Mouse (Mus musculus) cortical plate, adult 2 months (tissue): ENCODE measurements at regions not wholly inside any gene's neighbourhood (a gene's known extent, or its start where the extent isn't known, plus 50 kb on each side); places are given as distances from the start of the nearest gene placed in this dataset.

Experiments used
- H3K27ac ChIP-seq: fragments of 200-500 bp; 2 replicates; pipeline ENCODE4 v1.5.1; 2012; ENCODE audit warnings: low read length, control low read depth, inconsistent platforms; ENCODE audit not compliant: insufficient read depth
- H3K4me1 ChIP-seq: fragments of 200-500 bp; 2 replicates; pipeline ENCODE4 v1.6.1; 2011; ENCODE audit warnings: low read length; ENCODE audit not compliant: control insufficient read depth, insufficient read depth
- H3K4me3 ChIP-seq: fragments of 200-500 bp; 2 replicates; pipeline ENCODE4 v1.5.1; 2011; ENCODE audit warnings: mild to moderate bottlenecking, low read length, control low read depth; ENCODE audit not compliant: insufficient read depth
- CTCF ChIP-seq: fragments of 200-500 bp; IDR thresholded peaks from 2 replicates; pipeline ENCODE4 v1.5.1; 2011; ENCODE audit warnings: mild to moderate bottlenecking, control low read depth, low read length; ENCODE audit not compliant: insufficient read depth; ENCODE audit errors: extremely low read depth
- POLR2A ChIP-seq: fragments of 200-500 bp; IDR thresholded peaks from 2 replicates; pipeline ENCODE4 v1.6.1; 2011; ENCODE audit warnings: mild to moderate bottlenecking, low read length, control low read depth; ENCODE audit not compliant: insufficient read depth; ENCODE audit errors: extremely low read depth

DNA sequence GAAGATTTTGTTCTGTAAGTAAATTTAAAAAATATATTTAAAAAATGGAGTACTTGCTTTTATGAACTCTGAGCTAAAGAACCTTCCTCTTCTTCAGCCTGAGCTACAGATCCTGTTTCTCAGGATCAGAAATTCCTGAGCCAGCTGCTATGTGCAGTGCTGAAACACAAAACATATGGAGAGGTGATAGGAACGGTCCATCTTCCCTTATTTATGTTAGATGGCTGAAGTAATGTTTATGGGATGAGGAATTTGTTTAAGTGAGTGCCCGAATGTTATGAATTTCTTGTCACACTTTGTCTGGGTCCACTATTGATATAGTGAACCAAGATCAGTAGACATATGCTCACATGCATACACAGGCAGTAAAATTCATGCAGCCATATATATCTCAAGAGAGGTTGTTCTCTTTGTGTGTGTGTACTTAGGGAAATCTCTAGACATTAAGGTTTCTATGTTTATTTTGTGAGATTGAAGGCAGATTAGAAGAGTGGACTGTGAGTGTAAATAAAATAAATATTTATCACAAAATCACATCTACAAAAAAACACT lies 325.0 kb upstream of the Etaa1 start:
- Histone ChIP-seq H3K4me1 (no peaks in the 10 kb centered on the region), H3K27ac (no peak overlapping the region), H3K4me3 (no peak overlapping the region)
- no peak for TF ChIP-seq CTCF
- no peak for TF ChIP-seq POLR2A

DNA sequence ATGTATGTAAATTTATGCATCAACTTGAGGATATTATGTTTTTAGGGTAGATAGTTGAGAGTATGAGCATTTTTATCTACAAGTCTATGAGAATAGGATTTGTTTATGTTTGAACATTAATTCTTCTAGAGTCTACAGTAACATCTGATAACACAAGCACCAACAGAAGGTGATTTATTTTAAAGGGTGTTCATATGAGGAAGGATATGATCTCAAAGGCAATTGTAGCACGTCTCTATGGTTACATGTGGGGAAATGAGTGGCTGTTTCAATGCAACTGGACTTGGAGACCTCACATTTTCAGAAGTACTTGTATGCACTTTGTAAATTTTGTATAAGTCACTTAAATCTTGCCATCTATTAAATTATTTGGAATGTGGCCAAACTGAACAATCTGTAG lies 318.7 kb upstream of the Etaa1 start:
- Histone ChIP-seq H3K4me3 (no peak overlapping the region), H3K27ac (no peak overlapping the region), H3K4me1 (no peaks in the 10 kb centered on the region)
- TF ChIP-seq CTCF: no peak
- TF ChIP-seq POLR2A: no peak

DNA sequence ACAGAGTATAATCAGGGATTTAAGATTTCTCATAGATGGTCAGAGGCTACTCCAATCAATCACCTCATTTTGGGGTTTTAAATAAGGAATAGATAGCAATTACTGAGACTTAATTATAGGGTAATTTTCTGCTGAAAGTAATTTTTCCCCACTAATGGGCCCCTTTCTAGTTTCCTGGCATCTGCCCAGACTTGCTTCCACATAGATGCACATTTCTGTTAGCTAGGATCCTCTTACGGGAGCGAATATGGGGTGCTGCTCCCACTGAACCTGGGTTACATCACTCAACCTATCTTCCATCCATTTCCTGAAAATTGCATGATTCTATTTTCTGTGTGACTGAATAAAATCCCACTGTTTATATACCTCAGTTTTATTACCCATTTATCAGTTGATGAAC lies 312.5 kb upstream of the Etaa1 start:
- Histone ChIP-seq H3K4me1 (no peaks in the 10 kb centered on the region; the same call in 1 of the 2 replicates), H3K27ac (no peak overlapping the region), H3K4me3 (no peak overlapping the region)
- no peak for TF ChIP-seq CTCF
- TF ChIP-seq POLR2A: no peak

DNA sequence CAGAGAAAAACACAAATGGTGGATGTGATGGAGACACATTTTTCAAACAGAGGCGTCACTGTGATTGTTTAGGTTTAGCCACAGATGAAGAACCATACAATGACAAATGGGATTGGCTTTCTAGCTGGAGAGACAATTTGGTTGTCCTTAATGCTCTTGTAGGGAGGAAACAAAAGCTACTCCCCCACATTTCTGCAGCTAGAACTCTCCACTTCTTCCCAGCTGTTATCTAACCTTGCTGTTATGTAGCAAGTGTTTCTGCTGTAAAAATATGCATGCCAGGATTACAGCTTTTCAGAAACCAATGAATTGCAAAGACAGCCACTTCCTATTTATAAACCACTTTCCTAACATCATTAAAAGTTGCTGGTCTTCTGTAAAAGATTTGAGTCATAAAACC lies 309.2 kb upstream of the Etaa1 start:
- Histone ChIP-seq H3K4me3 (no peak overlapping the region), H3K4me1 (no peaks in the 10 kb centered on the region; the same call in 1 of the 2 replicates), H3K27ac (no peak overlapping the region)
- TF ChIP-seq CTCF (no peak), POLR2A (no peak)

DNA sequence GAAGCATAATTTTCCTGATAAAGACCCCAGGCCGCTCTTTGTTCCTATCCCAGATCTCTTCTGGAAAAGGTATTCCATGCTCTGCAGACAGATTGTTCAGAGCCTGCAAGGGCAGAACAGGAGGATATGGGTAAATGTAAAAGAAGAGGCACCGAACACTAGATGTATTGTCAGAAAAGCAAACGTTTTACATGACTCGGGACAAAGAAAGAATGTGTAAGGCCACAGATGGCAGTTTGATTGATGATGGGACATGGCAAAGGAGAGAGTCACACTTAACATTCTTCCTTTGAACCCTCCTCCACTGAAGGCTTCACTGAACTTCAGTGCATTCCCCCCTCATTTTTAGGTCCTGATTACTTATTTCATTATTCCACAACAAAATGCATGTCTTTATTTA lies 295.6 kb upstream of the Etaa1 start:
- H3K4me1 ChIP-seq: no peaks in the 10 kb centered on the region
- TF ChIP-seq POLR2A (no peak), CTCF (no peak)
- H3K27ac ChIP-seq: no peak overlapping the region
- no peak overlapping the region for H3K4me3 ChIP-seq

DNA sequence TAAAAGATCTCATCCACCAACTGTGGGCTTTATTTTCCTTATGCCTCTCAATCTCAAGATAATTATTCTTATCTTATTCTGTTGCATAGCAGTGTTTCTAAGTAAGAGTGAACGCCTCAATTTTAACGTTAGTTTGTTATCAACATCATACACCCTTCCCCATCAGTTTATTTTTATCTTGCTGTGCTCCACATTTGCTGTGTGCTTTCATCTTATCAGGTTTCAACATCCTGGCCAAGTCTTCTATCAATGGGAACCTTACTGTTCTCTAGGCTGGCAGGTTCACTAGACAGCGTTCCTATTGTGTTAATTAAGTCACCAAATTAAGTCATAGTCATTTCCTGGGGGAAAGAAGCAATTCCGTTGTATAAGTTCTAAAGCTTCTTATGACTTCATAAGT lies 263.1 kb upstream of the Etaa1 start:
- TF ChIP-seq POLR2A (no peak), CTCF (no peak)
- H3K4me3 ChIP-seq: no peak overlapping the region
- H3K27ac ChIP-seq: no peak overlapping the region
- H3K4me1 ChIP-seq: no peaks in the 10 kb centered on the region

DNA sequence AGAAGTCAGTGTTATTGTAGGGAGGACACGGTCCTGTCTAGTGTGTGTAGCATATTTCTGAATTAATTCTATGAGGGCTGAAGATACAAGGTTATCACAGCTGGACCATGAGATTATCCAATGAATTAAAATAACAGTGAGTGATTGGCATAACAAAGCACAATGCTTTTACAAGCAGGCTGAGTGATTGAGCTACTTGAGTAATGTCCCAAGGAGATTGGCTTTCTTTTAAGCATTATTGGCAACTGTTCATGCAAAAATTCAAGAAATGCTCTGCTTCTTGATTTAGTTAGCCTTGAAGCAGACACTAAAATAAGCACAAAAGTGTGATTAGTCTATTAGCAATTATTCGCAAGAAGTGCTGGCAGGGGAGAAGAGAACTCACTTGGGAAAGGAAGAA lies 219.4 kb upstream of the Etaa1 start:
- TF ChIP-seq CTCF (no peak), POLR2A (no peak)
- no peak overlapping the region for H3K27ac ChIP-seq
- no peak overlapping the region for H3K4me3 ChIP-seq
- H3K4me1 ChIP-seq: no peaks in the 10 kb centered on the region

DNA sequence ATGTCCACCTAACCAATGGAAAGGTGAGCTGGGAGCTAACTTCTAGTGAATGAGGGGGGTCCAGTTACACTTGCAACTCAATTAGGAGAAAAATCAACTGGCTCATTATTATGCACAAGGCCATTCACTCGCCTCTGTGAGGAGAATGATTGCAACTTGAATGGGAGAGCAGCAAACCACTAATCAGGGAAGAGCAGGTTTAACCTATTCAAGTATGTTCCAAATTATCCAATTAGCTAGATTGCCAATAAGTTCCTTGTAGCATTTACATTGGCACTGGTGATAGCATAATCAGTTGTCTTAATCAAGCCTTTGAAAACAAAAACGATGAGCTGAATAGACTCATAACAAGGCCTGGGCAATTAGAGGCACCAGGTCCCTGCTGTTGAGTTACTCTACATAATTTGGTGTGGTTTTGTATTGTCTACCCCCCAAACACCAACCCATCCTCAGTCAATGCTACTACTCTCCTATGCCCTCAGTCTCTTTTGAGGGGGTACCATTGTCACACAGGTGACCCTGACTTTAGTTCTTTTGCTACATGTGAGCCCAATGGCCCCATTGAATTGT lies 217.6 kb upstream of the Etaa1 start:
- TF ChIP-seq CTCF (no peak), POLR2A (no peak)
- Histone ChIP-seq H3K4me3 (no peak overlapping the region), H3K4me1 (no peaks in the 10 kb centered on the region), H3K27ac (no peak overlapping the region)

DNA sequence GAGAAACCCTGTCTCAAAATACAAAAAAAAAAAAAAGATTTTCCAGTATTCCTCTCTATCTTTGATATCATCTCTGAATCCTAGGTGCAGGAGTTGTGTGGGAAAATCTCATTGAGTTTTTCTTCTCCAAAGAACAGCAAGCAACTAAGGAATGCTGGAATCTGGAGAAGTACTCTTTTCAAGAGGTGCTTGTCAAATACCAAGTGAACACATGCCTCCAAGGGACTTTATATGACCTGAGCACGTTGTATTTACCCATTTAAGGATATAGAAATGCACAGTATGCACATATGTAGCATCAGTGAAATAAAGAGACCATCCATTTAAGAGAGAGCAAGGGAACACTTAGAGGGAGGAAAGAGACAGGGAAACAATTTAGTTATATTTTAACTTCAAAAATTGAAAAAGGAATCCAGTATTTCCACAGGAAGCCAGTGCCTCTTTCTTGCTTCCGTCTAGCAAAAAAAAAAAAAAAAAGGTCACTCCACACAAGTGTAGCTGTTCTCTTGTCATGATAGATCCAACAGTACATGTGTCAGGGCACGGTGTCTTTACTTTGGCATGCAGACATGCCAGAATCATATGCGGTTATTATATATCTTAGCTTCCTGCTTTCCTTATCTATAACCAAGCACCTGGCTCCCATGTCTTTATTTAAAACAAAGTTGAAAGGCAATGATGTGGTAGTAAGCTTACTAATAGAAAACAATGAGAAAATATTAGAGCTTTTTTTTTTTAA lies 212.1 kb upstream of the Etaa1 start:
- no peak for TF ChIP-seq CTCF
- TF ChIP-seq POLR2A: no peak
- H3K27ac ChIP-seq: no peak overlapping the region
- no peak overlapping the region for H3K4me3 ChIP-seq
- no peaks in the 10 kb centered on the region for H3K4me1 ChIP-seq

DNA sequence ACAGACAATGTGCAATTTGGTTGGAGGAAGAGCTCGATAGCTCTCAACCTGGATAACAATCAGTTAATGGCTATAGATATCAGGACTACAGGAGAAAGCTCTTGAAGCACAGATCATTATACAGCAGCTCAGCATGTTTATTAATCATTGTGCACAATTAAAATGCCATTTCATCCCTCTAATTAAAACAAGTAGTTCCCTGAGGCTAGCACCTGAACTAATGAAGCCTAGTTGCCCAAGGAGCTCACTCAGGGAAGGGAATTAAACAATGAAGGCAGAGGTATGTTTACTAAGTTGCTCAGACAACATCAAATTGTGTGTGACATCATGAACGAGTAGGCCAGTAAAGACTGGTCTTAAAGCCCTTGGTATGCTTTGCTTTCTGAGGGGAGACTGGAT lies 210.3 kb upstream of the Etaa1 start:
- Histone ChIP-seq H3K4me3 (no peak overlapping the region), H3K4me1 (no peaks in the 10 kb centered on the region), H3K27ac (no peak overlapping the region)
- TF ChIP-seq CTCF (no peak), POLR2A (no peak)
